Mouse (Mus musculus) cortical plate, adult 2 months (tissue): ENCODE results near the gene Tmem214.

Source experiments
- CTCF ChIP-seq: fragments of 200-500 bp; IDR thresholded peaks from 2 replicates; pipeline ENCODE4 v1.5.1; 2011; ENCODE audit warnings: mild to moderate bottlenecking, control low read depth, low read length; ENCODE audit not compliant: insufficient read depth; ENCODE audit errors: extremely low read depth
- POLR2A ChIP-seq: fragments of 200-500 bp; IDR thresholded peaks from 2 replicates; pipeline ENCODE4 v1.6.1; 2011; ENCODE audit warnings: mild to moderate bottlenecking, low read length, control low read depth; ENCODE audit not compliant: insufficient read depth; ENCODE audit errors: extremely low read depth

DNA sequence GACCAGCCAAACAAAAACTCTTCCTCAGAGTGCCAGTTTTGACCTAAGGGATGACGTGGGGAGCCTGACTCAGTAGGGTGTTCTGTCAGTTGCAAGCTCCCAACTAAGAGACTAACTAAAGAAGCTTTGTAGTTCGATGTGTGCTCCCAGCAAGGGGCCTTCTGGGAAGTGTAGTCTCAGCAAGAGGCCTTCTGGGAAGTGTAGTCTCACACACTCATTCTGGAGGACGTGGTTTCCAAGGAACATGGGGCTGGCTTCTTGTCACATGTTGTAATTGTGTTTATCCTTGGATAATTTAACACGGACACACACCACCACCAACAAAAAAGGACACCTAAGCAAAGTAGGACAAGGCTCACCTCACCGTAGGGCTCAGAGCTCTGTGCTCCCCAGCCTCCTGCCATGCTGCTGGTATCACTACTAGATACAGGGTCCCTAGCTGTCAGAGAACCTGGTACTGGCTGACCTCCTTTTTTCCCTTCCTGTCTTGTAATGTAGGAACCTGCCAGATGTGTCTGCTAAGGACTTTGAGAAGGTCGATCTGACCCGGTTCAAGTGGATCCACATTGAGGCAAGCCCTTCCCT lies 60.2 kb downstream of the Tmem214 start:
- TF ChIP-seq POLR2A (no peak), CTCF (no peak)
